Mouse (Mus musculus) layer of hippocampus, adult 18-20 months (tissue): ENCODE measurements around the gene Gckr. TPM values are rescaled to one million over a fixed set of nuclear protein-coding genes. Genes with fewer than 3 reads are reported as not detected.
"Not testable (repeated sequence)": the region's sequence is repeated elsewhere in the genome, so short reads cannot be mapped to it uniquely, and the experiment has no call there.

Source experiments
- DNase-seq, 2 experiments: peaks; one replicate each; pipeline ENCODE4 v3.0.0; 2022; ENCODE audit warnings: low spot score in 2 of 2
- total RNA-seq, 2 experiments: library from RNA; stranded (reverse); gene quantifications; 2 replicates each; pipeline ENCODE4 v1.2.3; 2021

Gene Gckr
- total RNA-seq, 2 experiments from 2014 or later = not detected

DNA sequence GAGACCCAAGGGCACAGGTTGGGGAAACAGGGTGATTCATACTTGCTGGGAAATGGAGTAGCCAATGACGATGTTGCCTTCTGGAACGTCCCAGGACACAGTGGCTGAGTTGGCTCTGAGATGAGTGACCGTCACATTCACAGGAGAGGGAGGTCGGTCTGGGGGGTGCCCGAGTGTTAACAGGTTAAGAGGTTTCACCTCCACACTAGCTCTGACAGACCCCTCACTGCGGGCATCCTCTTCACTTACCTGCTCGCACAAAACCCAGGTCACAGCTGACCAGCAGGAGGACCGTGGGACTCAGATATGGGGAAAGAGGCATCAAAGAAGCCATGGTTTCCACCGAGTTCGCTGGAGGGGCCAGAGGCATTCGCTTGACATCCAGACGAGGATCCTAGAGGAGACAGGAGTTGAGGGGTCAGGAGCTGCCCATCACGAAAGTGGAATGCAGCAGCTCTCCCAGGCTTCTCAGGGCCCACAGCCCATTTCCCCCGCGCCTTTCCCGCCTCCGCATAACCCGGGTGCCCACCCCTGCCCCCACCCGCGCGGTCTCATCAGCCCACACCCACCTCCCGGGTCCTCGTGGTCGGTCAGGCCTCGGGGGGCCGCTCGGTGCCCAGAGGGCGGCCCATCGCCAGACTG is 2.2 kb upstream of the Gckr start:
- no peak for DNase-seq

DNA sequence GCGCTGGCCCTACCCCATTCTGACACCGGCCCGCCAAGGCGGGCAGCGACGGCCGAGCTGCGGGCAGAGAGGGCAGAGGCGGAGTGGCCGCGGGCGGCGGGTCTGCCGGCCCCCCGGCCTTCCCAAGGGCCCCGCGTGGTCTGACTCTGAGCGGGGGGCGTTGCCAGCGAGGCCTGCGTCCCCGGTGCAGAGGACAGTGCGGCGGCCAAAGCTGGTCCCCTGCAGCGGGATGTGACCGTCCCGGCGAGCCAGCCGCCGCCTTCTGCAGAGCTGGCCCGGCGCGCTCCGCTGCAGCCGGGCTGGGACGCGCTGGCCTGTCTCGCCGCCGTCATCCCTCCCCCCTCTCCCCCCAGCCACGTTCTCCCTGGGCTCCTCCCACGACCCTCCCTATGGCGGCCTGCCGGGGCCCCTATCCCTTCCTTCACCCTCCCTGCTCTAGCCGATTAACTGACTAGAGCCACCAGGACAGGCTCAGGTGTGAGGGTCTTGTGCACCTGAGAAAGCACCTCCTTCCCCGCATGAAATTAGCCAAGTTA is 1.6 kb upstream of the Gckr start, which contains the start of gene Fndc4:
TSS of gene Fndc4 (minus strand) at position 475 of the 536 bp plus-strand sequence.
- DNase-seq = peak; percentile 39 to 57

GRCm38 (mm10) chr5:31297981-31298380 is 738 bp downstream of the Gckr start:
- DNase-seq = no peak

- DNase-seq = no peak
Observed at GRCm38 (mm10) chr5:31298486-31298885, 1.2 kb downstream of the Gckr start.

GRCm38 (mm10) chr5:31301866-31302265 is 4.6 kb downstream of the Gckr start:
- no peak for DNase-seq

DNA sequence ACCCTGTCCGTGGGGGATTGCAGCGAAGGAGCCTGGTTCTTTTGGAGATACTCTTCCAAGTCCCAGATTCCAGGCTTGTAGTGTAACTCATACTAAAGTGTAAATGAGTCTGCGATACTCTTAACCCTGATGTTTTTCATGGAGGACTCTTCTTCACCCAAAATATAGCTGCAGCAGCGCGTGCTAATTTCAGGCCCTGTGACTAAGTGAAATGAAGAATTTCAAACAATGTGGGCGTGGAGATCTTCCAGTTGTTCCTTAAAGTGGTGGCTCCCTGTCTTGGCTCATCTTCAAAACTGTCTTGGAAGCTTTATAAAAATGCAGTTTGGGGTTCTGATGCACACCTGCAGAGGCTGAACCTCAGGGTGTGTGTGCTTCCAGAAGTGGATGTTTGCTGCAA is 5.8 kb downstream of the Gckr start:
- DNase-seq = no peak

DNA sequence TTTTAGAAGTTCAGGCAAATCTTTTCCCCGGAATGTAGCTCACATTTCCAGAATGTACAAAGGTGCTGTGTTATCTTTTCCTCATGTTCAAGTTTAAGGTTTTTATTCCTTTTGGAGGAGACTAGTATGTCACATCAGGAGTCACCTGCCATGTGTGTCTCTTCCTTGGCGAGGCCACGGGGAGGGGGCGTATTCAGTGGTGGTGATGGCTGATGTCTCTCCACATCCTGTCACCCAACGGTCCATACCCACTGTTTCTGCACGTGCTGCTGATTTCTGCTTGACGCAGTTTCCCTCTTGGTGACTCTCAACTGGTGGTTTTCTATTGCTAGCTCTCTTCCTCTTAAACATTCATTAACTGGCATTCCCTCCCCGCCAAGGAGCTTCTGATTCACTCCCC is 15.6 kb downstream of the Gckr start:
- DNase-seq = no peak

- no peak for DNase-seq
Observed at GRCm38 (mm10) chr5:31322776-31323175, 25.5 kb downstream of the Gckr start.

- DNase-seq = no peak
Observed at GRCm38 (mm10) chr5:31324085-31324484, 26.8 kb downstream of the Gckr start.

- peak in 1 of 2 experiments; percentile 4 for DNase-seq
Observed at GRCm38 (mm10) chr5:31326850-31327249, 29.6 kb downstream of the Gckr start.

DNA sequence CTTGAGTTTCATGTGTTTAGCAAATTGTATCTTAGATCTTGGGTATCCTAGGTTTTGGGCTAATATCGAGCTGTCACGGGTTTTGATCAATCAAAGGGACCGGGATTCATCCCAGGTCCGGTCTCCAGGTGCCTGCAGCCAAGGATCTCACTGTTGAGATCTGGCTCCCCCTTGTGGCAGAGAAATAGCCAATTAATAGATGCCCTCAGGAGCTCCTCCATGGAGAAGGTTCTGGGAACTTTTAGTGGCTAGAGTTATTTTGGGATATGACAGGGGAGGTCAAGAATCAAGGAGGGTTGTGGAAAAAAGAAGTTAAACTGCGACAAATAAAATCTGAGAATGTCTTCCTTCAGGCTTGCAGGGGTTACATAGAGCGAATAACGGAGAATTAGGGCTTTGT is 31.0 kb downstream of the Gckr start:
- DNase-seq = peak; percentile 28 to 80

DNA sequence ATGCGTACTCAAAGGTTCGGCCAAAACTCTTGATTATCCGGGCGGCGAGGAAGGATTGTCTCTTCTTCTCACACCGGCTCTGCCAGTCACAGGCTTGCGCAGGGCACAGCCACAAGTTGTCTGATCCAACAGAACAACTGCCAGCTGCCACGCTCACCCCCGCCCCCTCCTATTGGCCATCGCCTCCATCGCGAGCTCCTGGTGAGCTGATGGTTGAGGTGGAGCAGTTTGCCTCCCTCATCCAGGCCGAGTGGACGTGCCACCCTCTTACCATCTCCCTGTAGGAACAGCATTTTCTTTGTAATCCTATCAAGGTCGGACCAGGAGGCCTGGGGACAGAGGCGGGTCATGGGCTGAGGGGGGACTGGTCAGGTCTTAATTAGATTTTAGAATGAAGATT is 60.3 kb downstream of the Gckr start:
- not testable (repeated sequence) for DNase-seq

DNA sequence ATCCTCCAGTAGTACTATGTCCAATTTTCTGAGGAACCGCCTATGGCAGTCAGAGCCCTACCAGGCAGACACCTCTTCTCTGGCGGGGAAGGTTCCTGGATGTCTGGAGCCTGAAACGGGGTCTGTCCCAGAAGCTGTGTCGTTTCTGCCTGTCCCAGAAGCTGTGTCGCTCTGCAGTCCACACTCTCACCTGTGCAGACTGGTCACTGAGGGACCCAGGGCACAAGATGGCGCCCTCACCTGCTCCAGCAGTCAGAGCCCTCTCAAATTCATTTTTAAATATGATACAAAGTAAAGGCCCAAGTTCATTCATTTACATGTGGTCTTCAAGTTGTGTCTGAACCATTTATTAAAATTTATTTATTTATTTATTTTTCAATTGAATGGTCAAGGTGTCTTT is 63.7 kb downstream of the Gckr start:
- no peak for DNase-seq

Other genes starting within 250 kb of the Gckr start
- 10 to 100 TPM; 68.1 to 70.0 TPM for gene Atraid, start 249.1 kb upstream of the Gckr start, total RNA-seq
- 10 to 100 TPM; 14.9 to 17.6 TPM for gene Slc5a6, start 248.5 kb upstream of the Gckr start, total RNA-seq
- 10 to 100 TPM; 20.0 to 20.9 TPM for gene Cad, start 242.7 kb upstream of the Gckr start, total RNA-seq
- gene Dnajc5g, start 191.2 kb upstream of the Gckr start, total RNA-seq = not detected
- 10 to 100 TPM; 84.1 to 93.8 TPM for gene Slc30a3, start 189.2 kb upstream of the Gckr start, total RNA-seq
- not detected for gene Trim54, start 180.7 kb upstream of the Gckr start, total RNA-seq
- not detected for gene Ucn, start 158.6 kb upstream of the Gckr start, total RNA-seq
- 10 to 100 TPM; 57.4 to 61.8 TPM for gene Mpv17, start 143.2 kb upstream of the Gckr start, total RNA-seq
- 1 to 10 TPM; 3.6 to 3.8 TPM for gene Gm29609, start 117.5 kb upstream of the Gckr start, total RNA-seq
- 10 to 100 TPM; 57.7 to 60.9 TPM for gene Gtf3c2, start 117.3 kb upstream of the Gckr start, total RNA-seq
- gene Snx17, start 104.2 kb upstream of the Gckr start, total RNA-seq = 10 to 100 TPM; 75.2 to 81.6 TPM
- 10 to 100 TPM; 39.0 to 39.5 TPM for gene Eif2b4, start 104.0 kb upstream of the Gckr start, total RNA-seq
- 10 to 100 TPM; 27.1 to 28.2 TPM for gene Zfp513, start 95.1 kb upstream of the Gckr start, total RNA-seq
- 10 to 100 TPM; 69.6 to 73.3 TPM for gene Ppm1g, start 76.8 kb upstream of the Gckr start, total RNA-seq
- 10 to 100 TPM; 83.8 to 86.3 TPM for gene Nrbp1, start 56.6 kb upstream of the Gckr start, total RNA-seq
- not detected for gene Gm9970, start 56.2 kb upstream of the Gckr start, total RNA-seq
- gene Krtcap3, start 45.8 kb upstream of the Gckr start, total RNA-seq = 1 to 10 TPM; 2.2 to 4.0 TPM
- gene Ift172, start 6.3 kb upstream of the Gckr start, total RNA-seq = 10 to 100 TPM; 79.3 to 86.3 TPM
- 100 to 1,000 TPM; 159 to 188 TPM for gene Fndc4, start 1.4 kb upstream of the Gckr start, total RNA-seq
- gene Zfp512, start 155.0 kb downstream of the Gckr start, total RNA-seq = 10 to 100 TPM; 48.6 to 51.0 TPM
- under 1 TPM in 1 of 2 experiments, not detected in 1; 0.10 TPM for gene 4930548H24Rik, start 188.3 kb downstream of the Gckr start, total RNA-seq
- gene Gpn1, start 197.3 kb downstream of the Gckr start, total RNA-seq = 10 to 100 TPM; 34.7 to 34.9 TPM
- 10 to 100 TPM; 51.3 to 54.7 TPM for gene Slc4a1ap, start 229.6 kb downstream of the Gckr start, total RNA-seq
- gene Supt7l, start 230.4 kb downstream of the Gckr start, total RNA-seq = 10 to 100 TPM; 17.8 to 19.8 TPM